Mouse (Mus musculus): ENCODE measurements at regions not wholly inside any gene's neighbourhood (a gene's known extent, or its start where the extent isn't known, plus 50 kb on each side); places are given as distances from the start of the nearest gene placed in this dataset.
A peak's percentile ranks its signal among the peaks of the same experiment; 100 is the strongest.

DNA sequence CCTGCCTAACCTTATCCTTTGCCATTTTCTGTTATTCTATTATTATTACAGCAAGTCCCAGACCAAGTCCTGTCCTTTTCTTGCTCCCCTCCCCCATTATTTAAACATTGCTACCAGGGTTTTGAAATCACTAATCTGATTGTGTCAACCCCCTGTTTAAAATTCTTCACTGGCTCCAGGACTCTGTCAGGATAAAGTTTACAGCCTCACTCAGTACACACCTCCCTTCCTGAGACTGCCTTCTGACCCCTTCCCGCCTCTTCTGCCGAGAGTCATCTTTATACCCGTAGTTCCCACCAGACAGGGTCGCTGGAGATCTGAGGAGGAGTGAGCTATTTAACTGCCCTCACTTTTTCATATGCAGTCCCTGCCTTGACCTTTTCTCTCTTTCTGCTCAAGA, 110.3 kb upstream of the Syt6 start:
- DNase-seq: no peak

DNA sequence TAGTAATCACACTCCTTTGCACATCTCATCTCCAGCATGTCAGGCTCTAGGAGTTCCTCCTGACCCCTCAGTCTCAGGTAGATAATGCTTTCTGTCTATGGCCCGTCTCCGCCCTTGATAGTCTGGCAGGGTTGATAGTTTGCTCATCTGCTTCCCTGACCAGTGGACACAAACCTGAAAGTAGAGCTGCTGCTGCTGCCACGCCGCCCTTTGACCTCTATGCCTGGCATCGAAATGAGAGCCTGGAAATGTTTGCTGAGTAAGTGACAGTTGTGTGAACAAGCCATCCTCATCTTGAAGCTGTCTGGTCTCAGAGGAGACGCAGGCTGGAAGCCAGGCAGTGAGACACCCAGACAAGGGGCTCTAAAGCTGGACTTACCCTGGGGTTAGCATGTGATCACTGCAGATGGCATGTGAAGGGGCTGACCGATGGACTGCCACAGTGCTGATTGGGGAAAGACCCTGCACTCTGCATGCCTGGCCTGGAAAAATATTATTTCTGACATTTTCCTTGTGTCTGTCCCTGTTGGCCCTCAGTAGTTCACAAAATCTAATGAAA, 109.8 kb upstream of the Syt6 start:
- DNase-seq: peak; percentile 27

DNA sequence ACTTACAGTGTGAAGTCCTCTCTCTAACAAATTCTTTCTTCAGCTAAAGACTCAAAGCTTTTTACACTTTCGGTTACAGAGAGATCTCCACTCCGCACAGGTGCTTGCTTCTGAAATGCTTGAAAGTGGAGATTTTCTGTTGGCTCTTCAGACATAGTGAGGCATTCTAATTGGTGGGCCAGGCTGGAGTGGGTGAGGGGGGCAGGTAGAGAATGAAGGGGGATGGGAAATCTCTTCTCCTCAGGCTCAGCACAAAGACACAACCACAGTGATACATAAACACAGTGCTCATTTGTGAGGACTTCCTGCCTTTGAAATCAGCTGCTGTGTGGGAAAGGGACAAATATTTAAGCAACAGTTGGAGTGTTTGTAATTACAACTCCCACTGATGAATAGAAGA, 109.1 kb upstream of the Syt6 start:
- no peak for DNase-seq

DNA sequence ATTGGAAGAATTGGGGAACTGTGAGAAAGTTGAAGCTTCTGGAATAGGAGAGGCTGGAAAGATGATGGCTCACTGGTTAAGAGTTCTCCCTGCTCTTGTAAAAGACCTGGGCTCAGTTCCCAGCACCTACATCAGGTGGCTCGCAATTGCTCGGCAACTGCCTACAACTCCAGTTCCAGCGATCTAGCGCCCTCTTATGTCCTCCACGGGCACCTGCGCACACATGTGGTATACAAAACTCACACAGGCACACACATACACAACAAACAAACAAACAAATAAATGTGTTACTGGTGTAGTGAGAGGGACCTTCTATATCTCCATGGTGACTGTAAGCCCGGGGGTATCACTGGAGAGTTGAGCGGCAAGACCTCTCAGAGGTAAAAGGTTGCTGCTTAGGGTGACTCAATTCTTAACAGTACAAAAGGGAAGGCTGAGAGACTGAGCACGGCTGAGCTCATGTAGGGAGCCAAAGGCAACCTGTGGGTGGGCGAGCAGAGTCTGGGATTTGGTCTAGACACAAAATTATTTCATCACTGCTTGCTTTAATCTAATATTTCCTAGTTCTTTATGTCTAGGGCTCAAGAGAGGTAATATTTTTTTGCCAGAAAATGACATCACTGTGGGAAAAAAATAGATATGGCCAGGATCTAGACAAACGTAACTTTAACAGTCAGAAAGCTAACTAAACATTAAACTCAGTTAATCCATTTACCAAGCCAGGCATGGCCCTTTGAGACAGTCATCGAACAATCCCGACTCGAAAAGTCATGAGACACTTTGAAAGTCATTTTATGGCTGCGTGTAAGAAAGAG, 104.2 kb upstream of the Syt6 start:
- DNase-seq: no peak

DNA sequence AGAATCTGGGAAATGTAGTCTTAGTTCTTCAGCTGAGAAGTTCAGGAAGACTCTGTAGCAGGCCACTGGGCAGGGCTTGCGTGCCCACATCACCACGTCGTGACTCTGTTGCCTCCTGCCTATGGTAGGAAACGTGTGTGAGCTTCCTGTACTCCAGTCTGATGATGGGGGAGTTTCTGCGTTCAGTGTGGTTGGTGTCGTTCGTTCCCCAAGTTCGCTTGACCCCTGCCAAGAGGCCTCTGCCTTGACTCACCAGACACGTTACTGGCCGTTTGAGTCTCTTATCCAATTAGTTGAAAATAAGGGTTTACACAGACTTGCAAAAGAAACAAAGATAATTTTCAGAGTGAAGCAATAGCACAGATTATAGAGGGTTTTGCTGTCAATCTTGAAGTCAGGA, 102.4 kb upstream of the Syt6 start:
- no peak for DNase-seq

DNA sequence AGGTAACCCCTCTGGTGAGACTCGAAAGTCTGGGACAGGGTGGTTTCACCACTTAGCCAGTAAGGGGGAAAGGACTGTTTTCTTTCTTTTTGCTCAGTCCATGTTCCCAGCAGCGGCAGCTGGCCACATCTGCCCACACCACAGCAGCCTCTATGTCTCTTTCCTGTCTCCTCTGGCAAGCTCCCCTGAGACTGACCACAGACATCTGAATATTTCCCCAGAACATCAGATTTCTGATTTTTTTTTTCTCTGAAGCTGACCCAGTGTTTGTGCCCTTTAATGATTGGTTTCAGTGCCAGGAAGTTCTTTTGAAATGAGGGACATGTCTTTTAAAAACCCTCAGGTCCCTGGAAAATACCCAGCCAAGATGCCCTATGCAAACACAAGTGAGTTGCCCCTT, 101.7 kb upstream of the Syt6 start:
- DNase-seq: peak; percentile 73

DNA sequence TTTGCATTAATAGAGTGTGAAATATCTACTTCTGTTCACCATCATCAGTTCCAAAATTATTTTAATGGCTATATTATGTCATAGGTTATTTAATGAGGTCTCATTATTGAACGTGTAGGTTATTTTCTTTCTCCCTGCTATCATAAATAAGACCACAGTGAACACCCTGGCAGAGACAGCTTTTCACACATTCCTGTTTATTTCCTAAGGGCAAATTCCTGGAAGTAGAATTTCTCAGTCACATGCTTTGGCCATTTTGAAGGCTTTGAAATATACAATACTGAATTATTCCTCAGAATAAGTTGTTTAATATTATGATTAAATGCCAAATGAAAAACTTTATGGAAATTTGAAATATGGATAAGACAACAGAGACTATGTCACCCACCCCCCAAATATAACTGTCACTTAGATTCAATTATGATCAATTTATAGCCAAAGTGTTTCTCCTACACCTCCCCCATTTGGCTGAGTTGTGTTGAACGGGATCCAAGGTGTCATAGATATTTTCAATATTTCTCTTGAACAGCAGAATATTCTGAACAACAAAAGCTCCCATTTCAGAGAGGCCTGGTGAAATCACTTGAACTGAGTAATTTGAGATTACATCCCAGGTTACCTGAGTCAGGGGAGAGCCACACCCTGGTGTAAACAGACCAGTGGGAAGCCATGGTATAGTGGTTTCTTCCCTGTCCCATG, 95.0 kb upstream of the Syt6 start:
- DNase-seq: no peak

DNA sequence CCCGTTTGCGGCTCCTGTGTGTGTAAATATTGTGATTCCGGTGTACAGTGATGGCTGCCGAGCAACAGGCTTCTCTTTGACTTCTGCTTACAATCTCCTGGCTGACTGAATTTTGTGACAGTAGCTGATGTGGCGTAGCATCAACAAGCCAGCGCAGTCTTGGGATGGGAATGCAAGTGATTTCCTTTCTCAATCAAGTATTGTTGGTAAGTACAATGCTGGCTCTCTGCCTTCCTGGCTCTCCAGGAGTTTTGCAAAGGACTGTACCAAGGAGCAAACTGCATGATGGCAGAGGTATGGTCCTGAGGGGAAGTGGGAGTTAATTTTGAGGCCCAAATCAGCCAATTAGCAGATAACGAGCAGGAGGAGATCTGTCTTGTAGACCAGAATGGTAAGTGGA, 94.4 kb upstream of the Syt6 start:
- no peak for DNase-seq

DNA sequence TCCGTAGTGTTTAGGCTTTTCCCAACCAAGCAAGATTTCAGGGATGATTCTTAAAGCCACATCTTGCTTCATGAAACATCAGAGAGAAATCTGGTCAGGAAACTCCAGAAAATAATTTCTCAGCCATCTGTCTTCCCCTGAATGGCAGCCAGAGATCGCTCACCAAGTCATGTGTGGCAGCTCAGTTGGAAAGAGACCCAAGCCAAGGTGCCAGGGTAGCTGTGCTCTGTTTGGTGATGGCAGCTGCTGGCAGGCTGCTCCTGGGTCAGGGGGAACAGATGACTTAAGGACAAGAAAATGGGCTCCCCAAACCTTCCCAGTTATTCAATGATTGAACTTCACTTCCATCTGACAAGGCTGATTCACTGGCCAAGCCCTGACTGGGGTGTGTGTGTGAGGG, 91.7 kb upstream of the Syt6 start:
- DNase-seq: no peak

DNA sequence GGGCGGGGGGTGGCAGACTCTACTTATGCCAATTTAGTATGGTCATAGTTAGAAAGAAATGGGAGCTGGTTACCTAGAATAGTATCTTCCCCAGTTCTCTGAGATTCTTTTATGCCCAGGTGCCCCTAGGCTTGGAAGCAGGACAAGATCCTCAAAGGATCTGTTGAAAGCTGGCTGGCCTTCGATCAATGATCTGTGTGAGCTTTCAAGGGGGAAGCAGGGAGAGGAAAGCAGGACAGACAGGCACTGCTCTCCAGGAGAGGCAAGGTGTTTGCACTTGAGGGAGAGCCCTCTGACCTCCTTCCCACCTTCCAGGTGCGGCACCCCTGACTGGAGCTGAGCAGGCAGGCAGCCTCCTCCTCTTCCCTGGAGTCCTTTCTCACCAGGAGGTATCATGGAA, 91.3 kb upstream of the Syt6 start:
- DNase-seq: no peak

DNA sequence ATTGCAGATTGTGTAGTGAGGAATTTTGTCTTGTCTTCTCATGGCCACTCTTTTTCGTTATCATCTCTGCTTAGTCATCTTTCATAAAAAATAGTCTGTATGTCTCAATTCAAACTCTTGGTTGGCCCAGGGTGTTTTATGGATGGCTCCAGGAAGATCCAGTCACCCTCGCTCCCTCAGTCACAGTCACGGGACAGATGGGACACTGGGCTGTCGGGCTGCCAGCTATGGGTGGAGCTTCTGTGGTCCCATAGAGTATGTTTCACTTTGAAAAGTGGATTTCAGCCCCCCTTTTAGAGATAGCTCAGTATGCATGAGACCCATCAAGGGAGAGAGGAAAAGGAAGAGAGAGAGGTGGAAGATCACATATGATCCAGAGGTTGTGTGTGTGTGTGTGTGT, 85.2 kb upstream of the Syt6 start:
- no peak for DNase-seq

DNA sequence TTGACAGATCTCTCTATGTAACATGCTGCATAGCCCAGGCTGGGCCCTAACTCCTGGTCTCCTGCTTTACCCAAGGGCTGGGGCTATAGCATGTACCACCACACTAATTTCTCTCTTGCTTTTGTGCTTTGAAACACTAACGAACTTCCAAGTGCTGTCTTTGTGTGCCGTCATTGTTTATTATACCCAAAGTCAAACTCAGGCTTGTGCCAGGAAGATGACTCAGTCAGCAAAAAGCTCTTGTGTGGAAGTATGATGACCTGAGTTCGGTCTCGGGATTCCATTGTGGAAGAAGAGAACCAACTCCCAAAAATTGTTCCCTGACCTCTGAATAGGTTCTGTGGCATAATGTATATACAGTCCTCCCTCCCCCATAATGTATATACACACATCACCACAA, 84.1 kb upstream of the Syt6 start:
- no peak for DNase-seq

DNA sequence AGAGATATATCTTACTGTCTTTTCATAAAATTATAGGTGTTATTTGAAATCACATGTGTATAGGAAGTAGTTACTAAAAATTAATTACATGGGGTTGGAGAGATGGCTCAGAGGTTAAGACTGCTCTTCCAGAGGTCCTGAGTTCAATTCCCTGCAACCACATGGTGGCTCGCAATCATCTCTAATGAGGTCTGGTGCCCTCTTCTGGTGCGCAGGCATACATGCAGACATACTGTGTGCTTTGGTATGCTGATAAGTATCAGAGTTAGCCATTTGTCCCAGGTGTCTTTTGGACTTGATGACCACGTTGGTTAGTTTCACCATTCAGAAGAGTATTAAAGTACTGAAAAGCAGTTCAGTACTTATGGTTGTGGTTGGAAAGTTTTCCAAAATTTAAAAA, 82.8 kb upstream of the Syt6 start:
- DNase-seq: no peak

DNA sequence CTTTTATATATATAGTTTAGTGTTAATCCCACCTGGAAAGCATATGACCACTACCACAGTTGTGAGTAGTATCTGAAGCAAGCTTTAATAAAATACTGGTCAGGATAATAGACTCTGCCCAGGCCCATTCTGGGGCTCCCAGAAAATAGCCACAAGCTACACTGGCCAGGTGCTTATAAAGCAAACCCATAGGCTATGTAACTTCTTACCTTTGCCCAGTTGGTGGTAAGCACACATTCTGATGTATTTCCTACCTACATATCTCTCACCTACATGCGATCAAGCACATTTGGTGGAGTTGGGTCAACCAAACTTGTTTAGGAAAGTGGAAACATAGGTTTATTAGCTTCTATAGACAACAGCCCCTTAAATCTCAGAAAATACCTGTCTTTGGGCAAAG, 81.4 kb upstream of the Syt6 start:
- no peak for DNase-seq

DNA sequence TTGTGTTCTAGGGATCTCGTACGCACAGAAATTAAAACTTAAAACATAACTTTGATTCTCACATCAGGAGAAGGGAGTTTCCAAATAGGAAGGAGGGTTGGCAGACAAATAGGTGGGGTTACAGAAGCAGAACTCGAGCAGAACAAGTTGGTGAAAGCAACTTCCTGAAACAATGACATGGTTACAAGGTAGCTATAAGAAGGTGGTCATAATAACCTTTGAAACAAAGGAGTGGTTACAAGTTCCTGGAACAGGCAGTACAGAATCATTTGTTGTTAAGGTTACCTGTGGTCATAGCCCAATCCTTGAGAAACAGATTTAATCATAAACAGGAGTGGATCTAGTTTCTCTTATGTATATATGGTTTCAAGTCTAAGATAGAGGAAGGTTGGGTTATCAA, 81.0 kb upstream of the Syt6 start:
- no peak for DNase-seq

DNA sequence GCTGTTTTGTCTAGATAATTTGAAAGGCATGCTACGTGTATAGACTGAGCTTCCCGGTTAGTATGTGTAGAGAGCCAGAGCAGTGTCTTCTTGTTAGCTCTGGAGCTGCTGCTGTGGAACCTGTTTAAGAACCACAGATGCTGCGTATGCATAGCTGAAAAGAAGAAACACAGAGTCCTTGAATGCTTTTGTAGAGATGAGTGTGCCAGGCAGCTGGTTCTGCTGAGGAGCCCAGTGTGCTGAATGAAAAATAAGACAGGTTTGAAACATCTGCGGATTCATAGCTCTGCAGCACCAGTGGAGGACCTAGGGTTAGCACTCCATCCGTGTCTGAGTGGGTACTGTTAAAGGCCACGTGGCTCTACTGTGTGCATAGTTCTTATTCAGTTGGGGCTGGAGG, 78.9 kb upstream of the Syt6 start:
- no peak for DNase-seq

DNA sequence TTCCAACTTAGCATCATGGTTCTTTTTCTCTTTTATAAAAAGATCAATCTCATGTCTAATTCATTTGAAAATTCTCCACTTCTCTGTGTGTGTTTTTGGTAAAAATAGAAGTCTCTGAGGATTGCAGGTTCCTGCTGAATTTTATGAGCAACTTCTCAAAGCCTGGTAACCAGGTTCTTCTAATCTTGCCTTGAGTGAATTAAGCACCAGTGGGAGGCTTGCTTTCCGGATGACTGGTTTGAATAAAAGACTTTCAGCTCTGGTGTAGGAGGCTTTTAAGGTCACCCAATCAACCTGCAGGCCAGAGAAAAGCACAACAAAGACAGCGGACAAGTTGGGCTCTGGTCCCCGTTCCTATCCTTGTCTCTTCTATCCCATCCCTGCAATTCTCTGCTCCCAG, 78.3 kb upstream of the Syt6 start:
- DNase-seq: no peak

DNA sequence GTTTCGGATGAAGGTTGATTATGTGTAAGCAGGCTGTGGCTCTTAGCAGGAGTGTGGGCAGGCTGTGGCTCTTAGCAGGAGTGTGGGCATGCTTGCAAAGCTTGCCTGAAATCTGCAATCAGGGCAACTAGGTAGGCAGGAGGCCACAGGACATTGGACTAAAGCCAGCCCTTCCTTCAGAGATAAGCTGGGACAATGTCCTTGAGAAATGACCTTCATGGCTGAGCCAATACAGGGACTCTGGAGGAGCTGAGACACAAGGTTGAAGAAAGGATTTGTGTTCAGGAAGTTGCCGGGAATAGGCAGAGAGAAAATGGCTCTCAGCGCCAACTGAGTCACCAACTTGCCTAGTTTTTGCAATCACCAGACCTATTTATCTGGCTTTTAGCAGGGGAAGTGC, 77.3 kb upstream of the Syt6 start:
- no peak for DNase-seq

DNA sequence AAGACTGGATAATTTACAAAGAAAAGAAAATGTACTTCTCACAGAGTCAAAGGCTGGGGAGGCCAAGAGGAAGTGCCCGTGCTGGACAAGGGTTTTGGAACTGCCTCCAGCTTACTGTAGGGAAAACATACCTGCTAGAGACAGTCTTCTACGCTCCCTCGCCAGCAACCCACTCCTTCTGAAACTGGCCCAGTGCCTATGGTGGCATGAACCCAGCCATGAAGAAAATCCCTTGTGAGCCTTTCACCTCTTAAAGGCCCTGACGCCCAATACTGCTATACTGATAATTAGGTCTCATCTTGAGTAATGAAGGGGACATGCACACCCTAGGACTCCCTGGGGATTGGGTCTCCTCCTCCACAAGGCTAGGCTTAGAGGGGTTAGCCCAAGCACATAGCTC, 76.6 kb upstream of the Syt6 start:
- no peak for DNase-seq

DNA sequence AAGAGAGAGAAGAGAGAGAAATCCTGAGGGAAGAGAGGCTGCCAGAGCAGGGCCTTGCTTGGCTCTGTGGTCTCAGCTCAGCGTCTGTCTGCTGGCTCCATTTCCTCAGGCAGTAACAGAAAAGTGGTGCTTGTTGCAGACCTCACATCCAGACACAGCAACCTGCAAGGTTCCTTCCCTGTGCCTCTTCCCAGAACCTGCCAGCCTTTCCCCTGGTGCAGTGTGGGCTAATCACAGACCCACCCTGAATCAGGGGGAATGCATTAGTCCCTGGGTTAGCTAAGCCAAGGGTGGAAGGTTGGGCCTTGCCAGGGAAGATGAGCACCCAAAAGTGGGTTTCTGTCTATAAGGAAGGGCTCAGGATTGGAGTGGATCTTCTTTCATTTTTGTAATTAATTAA, 75.2 kb upstream of the Syt6 start:
- DNase-seq: no peak

DNA sequence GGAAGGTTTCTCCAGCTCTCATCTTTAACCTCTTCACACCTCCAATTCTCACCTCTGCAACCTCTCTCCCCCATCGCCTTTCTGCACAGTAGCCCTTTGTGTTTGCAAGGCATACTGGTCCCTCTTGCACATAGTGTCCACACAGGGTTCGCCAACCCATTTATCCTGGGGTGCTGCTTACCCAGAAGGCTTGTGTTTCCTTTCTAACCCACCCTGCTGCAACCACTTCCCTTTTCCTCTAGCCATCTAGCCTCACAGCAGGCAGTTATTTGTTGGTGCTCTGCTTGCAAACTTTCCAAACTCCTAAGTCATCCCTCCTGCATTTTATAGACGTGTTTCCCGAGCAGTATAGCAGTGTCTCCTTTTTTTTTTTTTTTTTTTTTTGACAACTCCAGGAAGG, 74.7 kb upstream of the Syt6 start:
- no peak for DNase-seq

DNA sequence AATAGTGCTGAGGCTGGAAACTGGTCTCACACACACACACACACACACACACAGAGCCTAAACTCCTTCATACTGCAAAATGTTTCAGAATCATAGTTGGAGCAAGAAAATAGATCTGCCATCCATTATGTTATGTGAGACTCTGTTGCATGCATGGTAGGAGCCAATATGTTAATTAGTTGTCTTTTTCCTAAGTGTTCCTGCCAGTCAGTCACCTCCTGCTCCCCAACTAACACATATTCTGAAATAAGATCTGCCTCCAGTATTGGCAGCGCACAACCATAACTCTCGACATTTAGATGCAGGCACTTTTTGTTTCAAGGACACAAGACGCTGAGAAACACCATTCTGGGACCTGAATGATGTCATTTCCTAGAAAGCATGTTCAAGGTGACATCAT, 70.9 kb upstream of the Syt6 start:
- DNase-seq: no peak

DNA sequence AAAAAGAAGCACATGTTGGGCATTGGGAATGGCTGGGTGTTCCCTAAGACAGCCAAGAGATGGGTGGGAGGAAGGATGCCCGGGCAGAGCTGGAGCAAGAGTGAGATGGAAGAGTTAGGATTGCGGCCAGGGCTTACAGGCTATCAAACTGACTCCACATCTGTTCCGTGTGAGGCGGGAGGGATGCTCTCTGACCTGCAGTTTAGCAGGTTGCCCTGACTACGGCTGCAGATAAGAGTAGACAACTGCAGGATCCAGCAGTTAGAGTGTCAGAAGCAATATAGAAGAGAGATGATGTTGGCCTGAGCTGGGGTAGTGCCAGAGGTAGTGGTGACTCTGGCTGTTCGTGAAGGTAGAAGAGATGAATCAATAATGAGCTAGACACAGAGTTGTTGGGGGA, 61.6 kb upstream of the Syt6 start:
- DNase-seq: no peak

DNA sequence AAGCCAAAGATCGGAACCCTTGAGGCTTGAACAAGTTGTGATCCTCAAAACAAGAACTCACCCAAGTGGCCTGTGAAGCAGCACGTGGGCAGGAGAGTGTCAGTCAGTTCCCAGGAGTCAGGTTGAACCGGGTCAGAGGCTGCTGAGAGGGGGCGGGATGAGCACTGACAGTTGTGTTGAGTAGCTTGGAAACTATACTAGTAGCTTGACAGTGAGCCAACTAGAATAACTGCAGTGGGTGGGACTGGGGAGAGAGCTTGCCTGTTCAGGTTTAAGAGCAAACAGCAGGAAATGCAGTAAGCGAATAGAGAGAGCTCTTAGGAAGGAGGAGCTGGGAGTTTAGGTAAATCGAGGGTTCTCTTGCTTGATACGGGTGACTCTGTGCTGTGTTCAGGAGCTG, 61.0 kb upstream of the Syt6 start:
- no peak for DNase-seq

DNA sequence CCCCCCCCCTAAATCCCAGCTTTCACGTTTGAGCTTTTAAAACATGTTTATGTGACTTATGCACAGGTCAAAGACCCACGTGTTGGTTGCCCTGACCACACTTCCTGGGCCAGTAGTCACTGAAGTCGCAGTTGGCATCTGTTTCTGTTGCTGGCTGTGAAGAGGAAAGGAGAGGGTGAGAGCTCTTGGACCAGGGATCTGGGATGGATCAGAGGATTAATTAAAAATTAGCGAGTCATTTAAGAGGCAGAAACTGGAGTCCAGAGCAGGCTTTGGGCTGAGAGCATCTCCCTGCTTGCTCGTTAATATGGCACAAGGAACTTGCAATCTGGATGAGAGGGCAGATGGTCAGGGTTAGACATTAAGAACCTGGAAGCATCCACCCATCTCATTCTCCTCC, 59.1 kb upstream of the Syt6 start:
- DNase-seq: no peak
